Mouse (Mus musculus): Measurements from ENCODE around the gene Dixdc1. TPM values are rescaled to one million over a fixed set of nuclear protein-coding genes. Genes with fewer than 3 reads are reported as not detected.

Dixdc1 gene
- polyA plus RNA-seq, 1 experiment from 2014 or later = 31.6 TPM

- Histone ChIP-seq H3K4me1 (peaks cover 16% of the 10 kb centered on the region), H3K9me3 (no peaks in the 10 kb centered on the region), H3K36me3 (replicated peaks) (no peaks in the 10 kb centered on the region), H3K4me3 (no peak overlapping the region), H3K27ac (replicated peaks) (no peak overlapping the region), H3K27me3 (replicated peaks; ENCODE audit: low read depth, poor library complexity, severe bottlenecking) (peaks cover 20% of the 10 kb centered on the region)
- DNase-seq (ENCODE audit: low spot score) = no peak
- WGBS = 87% methylated on average over 14 of the region's 14 CpGs
Measured at GRCm38 (mm10) chr9:50740867-50741784, 1.8 kb upstream of the Dixdc1 start.

- DNase-seq (ENCODE audit: low spot score) = peak; percentile 62
- 9% methylated on average over 9 of the region's 9 CpGs for WGBS
- H3K27me3 ChIP-seq (replicated peaks; ENCODE audit: low read depth, poor library complexity, severe bottlenecking) = peaks cover 9% of the 10 kb centered on the region; the same call in 1 of the 2 replicates
- H3K9me3 ChIP-seq = no peaks in the 10 kb centered on the region
- peaks cover 30% of the 10 kb centered on the region for H3K4me1 ChIP-seq
- H3K36me3 ChIP-seq (replicated peaks) = no peaks in the 10 kb centered on the region
- H3K4me3 ChIP-seq = 0 out of 2 replicates have a peak overlapping the region, but pooled peaks have one; percentile 14
- no peak overlapping the region for H3K27ac ChIP-seq (replicated peaks)
Measured at GRCm38 (mm10) chr9:50734989-50735388, 4.3 kb downstream of the Dixdc1 start.

- DNase-seq (ENCODE audit: low spot score) = no peak
- Histone ChIP-seq H3K36me3 (replicated peaks) (no peaks in the 10 kb centered on the region), H3K4me1 (peaks cover 34% of the 10 kb centered on the region), H3K27ac (replicated peaks) (no peak overlapping the region; the same call in 1 of the 2 replicates), H3K27me3 (replicated peaks; ENCODE audit: low read depth, poor library complexity, severe bottlenecking) (peaks cover 11% of the 10 kb centered on the region; the same call in 1 of the 2 replicates), H3K9me3 (no peaks in the 10 kb centered on the region), H3K4me3 (no peak overlapping the region)
- WGBS = 29% methylated on average over 4 of the region's 4 CpGs
Measured at GRCm38 (mm10) chr9:50732560-50732959, 6.8 kb downstream of the Dixdc1 start.

GRCm38 (mm10) chr9:50729600-50729999 is 9.7 kb downstream of the Dixdc1 start:
- Histone ChIP-seq H3K4me3 (no peak overlapping the region), H3K36me3 (replicated peaks) (no peaks in the 10 kb centered on the region), H3K4me1 (peaks cover 59% of the 10 kb centered on the region), H3K9me3 (no peaks in the 10 kb centered on the region), H3K27ac (replicated peaks) (no peak overlapping the region), H3K27me3 (replicated peaks; ENCODE audit: low read depth, poor library complexity, severe bottlenecking) (peaks cover 9% of the 10 kb centered on the region; the same call in 1 of the 2 replicates)
- WGBS = 39% methylated on average over 4 of the region's 4 CpGs
- no peak for DNase-seq (ENCODE audit: low spot score)

- no peaks in the 10 kb centered on the region for H3K9me3 ChIP-seq
- peaks cover 9% of the 10 kb centered on the region; the same call in 1 of the 2 replicates for H3K27me3 ChIP-seq (replicated peaks; ENCODE audit: low read depth, poor library complexity, severe bottlenecking)
- peak; percentile 91 for DNase-seq (ENCODE audit: low spot score)
- peak overlapping the region; percentile 96 for H3K27ac ChIP-seq (replicated peaks)
- H3K36me3 ChIP-seq (replicated peaks) = peaks cover 3% of the 10 kb centered on the region; the same call in 1 of the 2 replicates
- H3K4me3 ChIP-seq = peak overlapping the region; percentile 81
- WGBS = under 1% methylated on average over 45 of the region's 45 CpGs
- peaks cover 69% of the 10 kb centered on the region for H3K4me1 ChIP-seq
Measured at GRCm38 (mm10) chr9:50727925-50728651, 11.2 kb downstream of the Dixdc1 start.

GRCm38 (mm10) chr9:50727171-50727924 is 12.0 kb downstream of the Dixdc1 start:
- peak overlapping the region; percentile 96 for H3K27ac ChIP-seq (replicated peaks)
- 3% methylated on average over 30 of the region's 30 CpGs for WGBS
- H3K4me3 ChIP-seq = peak overlapping the region; percentile 81
- no peaks in the 10 kb centered on the region for H3K9me3 ChIP-seq
- H3K36me3 ChIP-seq (replicated peaks) = peaks cover 6% of the 10 kb centered on the region
- peak; percentile 68 for DNase-seq (ENCODE audit: low spot score)
- peaks cover 9% of the 10 kb centered on the region; the same call in 1 of the 2 replicates for H3K27me3 ChIP-seq (replicated peaks; ENCODE audit: low read depth, poor library complexity, severe bottlenecking)
- peaks cover 66% of the 10 kb centered on the region for H3K4me1 ChIP-seq

GRCm38 (mm10) chr9:50725921-50726590 is 13.3 kb downstream of the Dixdc1 start:
- 23% methylated on average over 8 of the region's 8 CpGs for WGBS
- Histone ChIP-seq H3K27ac (replicated peaks) (peak overlapping the region; percentile 96), H3K36me3 (replicated peaks) (peaks cover 16% of the 10 kb centered on the region), H3K27me3 (replicated peaks; ENCODE audit: low read depth, poor library complexity, severe bottlenecking) (peaks cover 9% of the 10 kb centered on the region; the same call in 1 of the 2 replicates), H3K4me1 (peaks cover 75% of the 10 kb centered on the region), H3K4me3 (peak overlapping the region; percentile 81), H3K9me3 (no peaks in the 10 kb centered on the region)
- peak; percentile 73 for DNase-seq (ENCODE audit: low spot score)

- peak overlapping the region; percentile 32; the same call in 1 of the 2 replicates for H3K4me3 ChIP-seq
- H3K4me1 ChIP-seq = peaks cover 76% of the 10 kb centered on the region
- peak overlapping the region; percentile 96 for H3K27ac ChIP-seq (replicated peaks)
- DNase-seq (ENCODE audit: low spot score) = peak; percentile 27
- WGBS = 31% methylated on average over 3 of the region's 3 CpGs
- peaks cover 3% of the 10 kb centered on the region; the same call in 1 of the 2 replicates for H3K27me3 ChIP-seq (replicated peaks; ENCODE audit: low read depth, poor library complexity, severe bottlenecking)
- H3K9me3 ChIP-seq = no peaks in the 10 kb centered on the region
- peaks cover 26% of the 10 kb centered on the region for H3K36me3 ChIP-seq (replicated peaks)
Measured at GRCm38 (mm10) chr9:50724661-50725330, 14.5 kb downstream of the Dixdc1 start.

- Histone ChIP-seq H3K36me3 (replicated peaks) (peaks cover 33% of the 10 kb centered on the region), H3K9me3 (no peaks in the 10 kb centered on the region), H3K27me3 (replicated peaks; ENCODE audit: low read depth, poor library complexity, severe bottlenecking) (no peaks in the 10 kb centered on the region), H3K27ac (replicated peaks) (peak overlapping the region; percentile 96), H3K4me1 (peaks cover 72% of the 10 kb centered on the region), H3K4me3 (peak overlapping the region; percentile 32; the same call in 1 of the 2 replicates)
- DNase-seq (ENCODE audit: low spot score) = no peak
- 84% methylated on average over 2 of the region's 2 CpGs for WGBS
Measured at GRCm38 (mm10) chr9:50724147-50724546, 15.2 kb downstream of the Dixdc1 start.

GRCm38 (mm10) chr9:50723406-50723805 is 15.9 kb downstream of the Dixdc1 start:
- WGBS = 87% methylated on average over 7 of the region's 7 CpGs
- H3K4me1 ChIP-seq = peaks cover 70% of the 10 kb centered on the region
- H3K36me3 ChIP-seq (replicated peaks) = peaks cover 34% of the 10 kb centered on the region
- no peaks in the 10 kb centered on the region for H3K27me3 ChIP-seq (replicated peaks; ENCODE audit: low read depth, poor library complexity, severe bottlenecking)
- no peak for DNase-seq (ENCODE audit: low spot score)
- no peak overlapping the region for H3K27ac ChIP-seq (replicated peaks)
- no peaks in the 10 kb centered on the region for H3K9me3 ChIP-seq
- H3K4me3 ChIP-seq = no peak overlapping the region

GRCm38 (mm10) chr9:50722451-50722911 is 16.8 kb downstream of the Dixdc1 start:
- no peaks in the 10 kb centered on the region for H3K9me3 ChIP-seq
- H3K4me1 ChIP-seq = peaks cover 61% of the 10 kb centered on the region
- 0 out of 2 replicates have a peak overlapping the region, but pooled peaks have one; percentile 15 for H3K27ac ChIP-seq (replicated peaks)
- no peaks in the 10 kb centered on the region for H3K27me3 ChIP-seq (replicated peaks; ENCODE audit: low read depth, poor library complexity, severe bottlenecking)
- DNase-seq (ENCODE audit: low spot score) = no peak
- H3K36me3 ChIP-seq (replicated peaks) = peaks cover 43% of the 10 kb centered on the region
- WGBS = 64% methylated on average over 8 of the region's 8 CpGs
- H3K4me3 ChIP-seq = no peak overlapping the region
